10 mouse cellular contexts compared by ENCODE assay signal in the genomic region with DNA sequence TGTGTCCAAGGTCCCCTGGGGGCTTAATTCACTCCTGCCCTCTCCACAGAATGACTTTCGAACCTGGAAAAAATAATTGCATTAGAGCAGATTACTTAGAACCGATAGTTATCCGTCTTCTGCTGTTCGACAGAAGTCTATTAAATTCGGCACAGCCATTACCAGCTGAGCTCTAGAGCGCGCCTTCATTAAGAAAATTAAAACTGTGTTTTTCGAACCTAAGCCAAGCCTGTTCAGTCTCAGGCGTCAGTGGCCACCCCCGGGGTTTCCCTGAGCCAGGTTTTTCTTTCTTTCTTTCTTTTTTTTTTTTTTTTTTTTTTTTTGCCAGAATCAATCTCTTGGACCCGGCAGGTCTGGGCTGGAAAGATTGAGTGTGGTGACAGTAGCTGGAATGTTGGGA.
A peak's percentile ranks its signal among the peaks of the same experiment; 100 is the strongest.
DNase-seq lines count a peak whose midpoint lies in the region; ATAC-seq and TF ChIP-seq lines count a peak whose summit lies in the region.
"Had no signal": no experiment of that assay in that cellular context is flagged by ENCODE, and none has a peak within 500 bp of the region (broad histone marks: within the 10 kb centered on the region; RNA-seq: fewer than 3 reads in every experiment).

No protein-coding gene starts in this region.

- DNase-seq in lung, adult 2 months, result no peak
- DNase-seq in gastrocnemius, postnatal 4 days (ENCODE audit: low spot score in 2 of 2), result no peak
- DNase-seq in right cerebral cortex, postnatal 10 days (ENCODE audit: low spot score in 2 of 2), result no peak
- no peak for DNase-seq in frontal cortex, postnatal 14 days (ENCODE audit: low spot score in 2 of 2)
- DNase-seq: lung, postnatal 36 days; thymus, postnatal 4 days had no signal

- H3K27me3 ChIP-seq in lung, embryonic 15.5 days, result peaks cover 63% of the 10 kb centered on the region
- H3K27me3 ChIP-seq in forebrain, embryonic 16.5 days (replicated peaks; ENCODE audit: control insufficient read depth, insufficient read depth, low read length), result 0 out of 2 replicates have a peak, but pooled peaks cover 2% of the 10 kb centered on the region
- H3K27me3 ChIP-seq in limb, embryonic 15.5 days, result peaks cover 72% of the 10 kb centered on the region
- 0 out of 2 replicates have a peak, but pooled peaks cover 3% of the 10 kb centered on the region for H3K27me3 ChIP-seq in stomach, embryonic 16.5 days (ENCODE audit: control insufficient read depth, insufficient read depth, low read length)

- no peak for TF ChIP-seq CTCF in lung, adult 2 months (IDR thresholded peaks at IDR 0.05; ENCODE audit: insufficient read depth, low read length)

- no peaks in the 10 kb centered on the region for H3K9me3 ChIP-seq in lung, embryonic 15.5 days
- H3K9me3 ChIP-seq in forebrain, embryonic 16.5 days (ENCODE audit: control insufficient read depth, low read length), result no peaks in the 10 kb centered on the region
- H3K9me3 ChIP-seq in limb, embryonic 15.5 days, result no peaks in the 10 kb centered on the region
- H3K9me3 ChIP-seq in stomach, embryonic 16.5 days (replicated peaks; ENCODE audit: control insufficient read depth, low read length), result no peaks in the 10 kb centered on the region

- no peak overlapping the region for H3K9ac ChIP-seq in lung, embryonic 15.5 days
- peak overlapping the region; percentile 54; the same call in 1 of the 2 replicates for H3K9ac ChIP-seq in forebrain, embryonic 16.5 days (replicated peaks; ENCODE audit: low read depth, low read length)
- no peak overlapping the region for H3K9ac ChIP-seq in limb, embryonic 15.5 days
- H3K9ac ChIP-seq in stomach, embryonic 16.5 days (ENCODE audit: low read length), result no peak overlapping the region

- peaks cover 20% of the 10 kb centered on the region for H3K4me1 ChIP-seq in lung, embryonic 15.5 days
- peaks cover 2% of the 10 kb centered on the region; the same call in 1 of the 2 replicates for H3K4me1 ChIP-seq in lung, adult 2 months (ENCODE audit: control insufficient read depth, insufficient read depth, low read length)
- peaks cover 37% of the 10 kb centered on the region for H3K4me1 ChIP-seq in forebrain, embryonic 16.5 days (replicated peaks; ENCODE audit: control insufficient read depth, insufficient read depth, low read length)
- H3K4me1 ChIP-seq in limb, embryonic 15.5 days, result peaks cover 20% of the 10 kb centered on the region
- H3K4me1 ChIP-seq in stomach, embryonic 16.5 days (ENCODE audit: control insufficient read depth, insufficient read depth, low read length), result peaks cover 8% of the 10 kb centered on the region; the same call in 1 of the 2 replicates

- peak overlapping the region; percentile 22; the same call in 1 of the 2 replicates for H3K4me3 ChIP-seq in lung, embryonic 15.5 days
- H3K4me3 ChIP-seq in lung, adult 2 months (replicated peaks; ENCODE audit: extremely low read depth, low read depth, low read length), result no peak overlapping the region
- H3K4me3 ChIP-seq in forebrain, embryonic 16.5 days (replicated peaks; ENCODE audit: low read length), result peak overlapping the region; percentile 35
- no peak overlapping the region for H3K4me3 ChIP-seq in limb, embryonic 15.5 days
- H3K4me3 ChIP-seq in stomach, embryonic 16.5 days (replicated peaks; ENCODE audit: low read length), result peak overlapping the region; percentile 25

- peak overlapping the region; percentile 51 for H3K4me2 ChIP-seq in lung, embryonic 15.5 days
- peak overlapping the region; percentile 68 for H3K4me2 ChIP-seq in forebrain, embryonic 16.5 days (ENCODE audit: low read length)
- peak overlapping the region; percentile 46 for H3K4me2 ChIP-seq in limb, embryonic 15.5 days
- peak overlapping the region; percentile 58 for H3K4me2 ChIP-seq in stomach, embryonic 16.5 days (ENCODE audit: low read depth, low read length)

- H3K36me3 ChIP-seq in lung, embryonic 15.5 days, result no peaks in the 10 kb centered on the region
- H3K36me3 ChIP-seq in forebrain, embryonic 16.5 days (ENCODE audit: control insufficient read depth, insufficient read depth), result no peaks in the 10 kb centered on the region
- H3K36me3 ChIP-seq in limb, embryonic 15.5 days, result no peaks in the 10 kb centered on the region
- no peaks in the 10 kb centered on the region for H3K36me3 ChIP-seq in stomach, embryonic 16.5 days (ENCODE audit: control insufficient read depth, insufficient read depth, low read length)

- TF ChIP-seq POLR2A in lung, adult 2 months (IDR thresholded peaks at IDR 0.05; ENCODE audit: borderline replicate concordance, extremely low read depth, low read depth, low read length), result no peak

- no peak for ATAC-seq in lung, embryonic 15.5 days (ENCODE audit: borderline replicate concordance, extremely low read depth, low FRiP score, low TSS enrichment)
- ATAC-seq in forebrain, embryonic 16.5 days, result no peak
- ATAC-seq in limb, embryonic 15.5 days (ENCODE audit: insufficient number of reproducible peaks, low FRiP score, low TSS enrichment, low read depth), result no peak
- ATAC-seq in stomach, embryonic 16.5 days (ENCODE audit: insufficient read depth, low FRiP score), result no peak

- 37% methylated on average over 11 of the region's 11 CpGs for whole genome bisulfite sequencing in lung, embryonic 15.5 days
- WGBS in lung, adult 2 months, result 47% methylated on average over 11 of the region's 11 CpGs
- whole genome bisulfite sequencing in forebrain, embryonic 16.5 days, result 6% methylated on average over 11 of the region's 11 CpGs
- 12% methylated on average over 11 of the region's 11 CpGs for WGBS in limb, embryonic 15.5 days
- WGBS in stomach, embryonic 16.5 days, result 36% methylated on average over 11 of the region's 11 CpGs

- no peak overlapping the region for H3K27ac ChIP-seq in lung, embryonic 15.5 days
- peak overlapping the region; percentile 68 for H3K27ac ChIP-seq in forebrain, embryonic 16.5 days (ENCODE audit: low read length)
- H3K27ac ChIP-seq in limb, embryonic 15.5 days, result no peak overlapping the region
- no peak overlapping the region for H3K27ac ChIP-seq in stomach, embryonic 16.5 days (ENCODE audit: low read length)

Comparison
In these comparisons a context has a peak if more than half of its experiments do, and no peak if none do; other contexts are left out.
1. H3K4me3 ChIP-seq: peak in lung, embryonic 15.5 days (single experiment), forebrain, embryonic 16.5 days (single experiment) and stomach, embryonic 16.5 days (single experiment); none in lung, adult 2 months (single experiment) and limb, embryonic 15.5 days (single experiment).
2. Peak in every context shown above with its lines, with median percentiles within 50 percentile points of each other: H3K4me2 ChIP-seq.